Mouse (Mus musculus): Measurements from ENCODE around the gene Spc25. TPM values are rescaled to one million over a fixed set of nuclear protein-coding genes. Genes with fewer than 3 reads are reported as not detected.

The Spc25 gene
- total and polyA plus RNA-seq, 2 experiments from 2014 or later: 17.7 to 36.9 TPM

DNA sequence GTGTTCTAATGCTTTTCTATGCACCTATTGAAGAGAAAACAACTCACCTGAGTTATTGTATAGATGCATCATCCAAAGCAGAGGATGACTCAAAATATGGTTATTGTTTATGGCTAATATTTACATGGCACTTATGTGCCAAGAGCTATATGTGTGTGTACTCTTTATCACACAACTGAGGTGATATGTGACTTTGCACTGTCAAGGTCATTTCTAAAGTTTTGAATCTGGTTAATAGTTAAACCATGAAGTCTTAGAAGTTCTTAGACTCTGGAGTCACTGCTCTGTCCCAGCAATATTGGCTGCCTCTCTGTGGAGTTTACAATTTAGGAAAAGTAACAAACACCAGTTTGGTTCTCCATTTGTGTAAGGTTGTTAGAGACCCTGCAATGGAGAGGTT is 47.1 kb downstream of the Spc25 start:
- Histone ChIP-seq H3K4me2 (ENCODE audit: low read depth, low read length) (no peak overlapping the region), H3K9ac (replicated peaks; ENCODE audit: low read length) (no peak overlapping the region), H3K4me3 (ENCODE audit: low read length) (no peak overlapping the region), H3K27me3 (ENCODE audit: insufficient read depth, low read length) (no peaks in the 10 kb centered on the region), H3K27ac (no peak overlapping the region), H3K4me1 (ENCODE audit: insufficient read depth, low read length) (no peaks in the 10 kb centered on the region), H3K36me3 (ENCODE audit: insufficient read depth, low read length) (no peaks in the 10 kb centered on the region), H3K9me3 (ENCODE audit: low read length) (no peaks in the 10 kb centered on the region)
- DNase-seq (ENCODE audit: low spot score) (no peak), ATAC-seq (no peak)
- no peak for TF ChIP-seq CTCF (IDR thresholded peaks at IDR 0.05; ENCODE audit: low read depth)

GRCm38 (mm10) chr2:69156283-69156682 is 49.7 kb downstream of the Spc25 start:
- no peak for DNase-seq (ENCODE audit: low spot score)
- no peak overlapping the region for H3K4me3 ChIP-seq (ENCODE audit: low read length)
- 65% methylated on average over 7 of the region's 7 CpGs for WGBS

DNA sequence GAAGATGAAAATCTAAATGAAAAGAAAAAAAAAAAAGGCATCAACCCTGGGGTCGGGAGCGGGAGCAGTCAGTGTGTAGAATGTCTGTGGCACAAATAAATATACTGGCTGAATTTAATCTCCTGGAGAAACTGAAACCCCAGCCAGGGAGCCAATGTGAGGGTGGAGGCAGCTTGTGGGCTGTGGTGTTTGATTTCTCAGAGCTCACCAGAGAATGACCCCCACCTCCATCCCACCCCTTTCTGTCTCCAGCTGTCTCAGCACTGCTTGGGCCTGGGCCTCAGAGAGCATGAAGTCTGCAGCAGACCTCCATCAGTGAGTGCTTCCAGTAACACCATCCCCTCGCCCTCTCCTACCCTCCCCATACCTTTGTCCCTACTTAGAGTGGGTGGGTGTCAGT is 50.1 kb downstream of the Spc25 start:
- no peak overlapping the region for H3K27ac ChIP-seq
- H3K4me3 ChIP-seq (ENCODE audit: low read length): no peak overlapping the region
- H3K27me3 ChIP-seq (ENCODE audit: insufficient read depth, low read length): no peaks in the 10 kb centered on the region
- DNase-seq (ENCODE audit: low spot score): no peak
- no peaks in the 10 kb centered on the region for H3K9me3 ChIP-seq (ENCODE audit: low read length)
- no peak for ATAC-seq
- H3K4me1 ChIP-seq (ENCODE audit: insufficient read depth, low read length): no peaks in the 10 kb centered on the region
- 65% methylated on average over 3 of the region's 3 CpGs for WGBS
- H3K9ac ChIP-seq (replicated peaks; ENCODE audit: low read length): no peak overlapping the region
- no peaks in the 10 kb centered on the region for H3K36me3 ChIP-seq (ENCODE audit: insufficient read depth, low read length)
- TF ChIP-seq CTCF (IDR thresholded peaks at IDR 0.05; ENCODE audit: low read depth): no peak
- H3K4me2 ChIP-seq (ENCODE audit: low read depth, low read length): no peak overlapping the region

More at GRCm38 (mm10) chr2:69156283-69156682, 49.7 kb downstream of the Spc25 start:
- no peak for ATAC-seq
- no peaks in the 10 kb centered on the region for H3K9me3 ChIP-seq (ENCODE audit: low read length)
- H3K9ac ChIP-seq (replicated peaks; ENCODE audit: low read length): no peak overlapping the region
- TF ChIP-seq CTCF (IDR thresholded peaks at IDR 0.05; ENCODE audit: low read depth): no peak
- H3K27me3 ChIP-seq (ENCODE audit: insufficient read depth, low read length): no peaks in the 10 kb centered on the region
- no peaks in the 10 kb centered on the region for H3K4me1 ChIP-seq (ENCODE audit: insufficient read depth, low read length)
- no peak overlapping the region for H3K27ac ChIP-seq
- H3K36me3 ChIP-seq (ENCODE audit: insufficient read depth, low read length): no peaks in the 10 kb centered on the region
- no peak overlapping the region for H3K4me2 ChIP-seq (ENCODE audit: low read depth, low read length)

DNA sequence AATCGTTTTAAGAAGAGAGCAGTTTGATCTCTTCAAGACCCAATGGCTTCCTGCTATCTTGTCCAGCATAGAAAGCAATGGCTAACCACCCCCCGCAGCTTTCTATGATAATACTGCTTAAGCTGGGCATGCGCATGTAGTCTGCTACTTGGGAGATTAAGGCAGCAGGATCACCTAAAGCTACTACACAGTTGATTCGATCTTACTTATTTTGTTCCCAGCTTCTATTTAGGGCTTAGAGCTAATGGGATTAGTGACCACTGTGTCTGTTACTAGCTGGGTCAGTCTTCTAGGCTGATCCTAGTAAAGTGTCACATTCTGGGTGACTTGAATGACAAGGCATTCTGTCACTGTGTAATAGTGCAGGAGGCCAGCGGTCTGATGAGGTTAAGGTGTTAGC is 55.2 kb downstream of the Spc25 start:
- WGBS: 69% methylated on average over 5 of the region's 5 CpGs
- Histone ChIP-seq H3K4me3 (ENCODE audit: low read length) (no peak overlapping the region), H3K36me3 (ENCODE audit: insufficient read depth, low read length) (no peaks in the 10 kb centered on the region), H3K9me3 (ENCODE audit: low read length) (no peaks in the 10 kb centered on the region), H3K27ac (no peak overlapping the region), H3K4me1 (ENCODE audit: insufficient read depth, low read length) (no peaks in the 10 kb centered on the region), H3K9ac (replicated peaks; ENCODE audit: low read length) (no peak overlapping the region), H3K27me3 (ENCODE audit: insufficient read depth, low read length) (no peaks in the 10 kb centered on the region), H3K4me2 (ENCODE audit: low read depth, low read length) (no peak overlapping the region)
- ATAC-seq: no peak
- TF ChIP-seq CTCF (IDR thresholded peaks at IDR 0.05; ENCODE audit: low read depth): no peak
- DNase-seq (ENCODE audit: low spot score): no peak

- H3K4me3 ChIP-seq (ENCODE audit: low read length): no peak overlapping the region
- no peaks in the 10 kb centered on the region for H3K4me1 ChIP-seq (ENCODE audit: insufficient read depth, low read length)
- no peaks in the 10 kb centered on the region for H3K36me3 ChIP-seq (ENCODE audit: insufficient read depth, low read length)
- no peak overlapping the region for H3K9ac ChIP-seq (replicated peaks; ENCODE audit: low read length)
- H3K9me3 ChIP-seq (ENCODE audit: low read length): no peaks in the 10 kb centered on the region
- no peak overlapping the region for H3K27ac ChIP-seq
- ATAC-seq (no peak), DNase-seq (ENCODE audit: low spot score) (no peak)
- WGBS: 89% methylated on average over 10 of the region's 10 CpGs
- no peaks in the 10 kb centered on the region for H3K27me3 ChIP-seq (ENCODE audit: insufficient read depth, low read length)
- no peak overlapping the region for H3K4me2 ChIP-seq (ENCODE audit: low read depth, low read length)
- no peak for TF ChIP-seq CTCF (IDR thresholded peaks at IDR 0.05; ENCODE audit: low read depth)
These were observed 56.8 kb downstream of the Spc25 start for GRCm38 (mm10) chr2:69149154-69149553.

DNA sequence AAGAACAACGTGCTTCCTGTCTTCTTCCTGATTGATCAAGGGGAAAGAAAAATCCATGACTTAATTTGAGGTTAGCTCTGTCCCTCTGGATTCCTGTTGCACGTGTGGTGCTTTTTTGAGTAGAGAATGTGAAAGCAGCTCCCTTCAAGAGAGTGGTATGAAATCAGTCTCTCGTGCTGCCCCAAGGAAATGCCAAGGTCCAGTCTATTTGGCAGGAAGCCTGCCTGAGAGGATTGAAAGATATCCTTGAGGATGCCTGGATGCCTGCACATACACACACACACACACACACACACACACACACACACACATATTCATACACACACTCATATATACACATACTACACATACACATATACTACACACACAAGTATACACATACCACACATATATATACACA is 57.3 kb downstream of the Spc25 start:
- no peak for TF ChIP-seq CTCF (IDR thresholded peaks at IDR 0.05; ENCODE audit: low read depth)
- Histone ChIP-seq H3K27ac (no peak overlapping the region), H3K4me3 (ENCODE audit: low read length) (no peak overlapping the region), H3K36me3 (ENCODE audit: insufficient read depth, low read length) (no peaks in the 10 kb centered on the region), H3K4me1 (ENCODE audit: insufficient read depth, low read length) (no peaks in the 10 kb centered on the region), H3K4me2 (ENCODE audit: low read depth, low read length) (no peak overlapping the region), H3K9me3 (ENCODE audit: low read length) (no peaks in the 10 kb centered on the region), H3K9ac (replicated peaks; ENCODE audit: low read length) (no peak overlapping the region), H3K27me3 (ENCODE audit: insufficient read depth, low read length) (no peaks in the 10 kb centered on the region)
- no peak for ATAC-seq
- WGBS: 57% methylated on average over 3 of the region's 3 CpGs
- no peak for DNase-seq (ENCODE audit: low spot score)

Other genes with a start within 250 kb of the Spc25 start
- 1.9 and 4.5 TPM in 2 replicates for gene Nostrin, start 70.4 kb downstream of the Spc25 start, total RNA-seq (2014; rRNA removed)
- 2.3 and 2.5 TPM in 2 replicates for gene Nostrin, start 70.4 kb downstream of the Spc25 start, polyA plus RNA-seq (2015; fragmentation: Nextera tagmentation; extraction: Ambion mirVana)
- gene G6pc2, start 4.9 kb upstream of the Spc25 start, total RNA-seq (2014; rRNA removed): 0.37 TPM in 1 of 2 replicates, not detected in the other
- 0.42 and 0.65 TPM in 2 replicates for gene G6pc2, start 4.9 kb upstream of the Spc25 start, polyA plus RNA-seq (2015; fragmentation: Nextera tagmentation; extraction: Ambion mirVana)
- gene Abcb11, start 136.4 kb upstream of the Spc25 start, total RNA-seq (2014; rRNA removed): not detected in 2 replicates
- 0.10 TPM in 1 of 2 replicates, not detected in the other for gene Abcb11, start 136.4 kb upstream of the Spc25 start, polyA plus RNA-seq (2015; fragmentation: Nextera tagmentation; extraction: Ambion mirVana)
- gene Dhrs9, start 174.3 kb upstream of the Spc25 start, total RNA-seq (2014; rRNA removed): not detected in 2 replicates
- gene Dhrs9, start 174.3 kb upstream of the Spc25 start, polyA plus RNA-seq (2015; fragmentation: Nextera tagmentation; extraction: Ambion mirVana): 0.04 TPM in 1 of 2 replicates, not detected in the other